Mouse (Mus musculus) embryonic fibroblast, embryonic 13.5 days (primary cell): Measurements from ENCODE around the gene Tgfb1i1.

Experiments
- CTCF ChIP-seq: IDR thresholded peaks from 2 replicates; pipeline ENCODE4 v1.5.1; 2011; ENCODE audit warnings: mild to moderate bottlenecking, control low read depth, low read length, moderate library complexity, borderline replicate concordance; ENCODE audit not compliant: insufficient read depth
- POLR2A ChIP-seq: IDR thresholded peaks from 2 replicates; pipeline ENCODE4 v1.6.1; 2011; ENCODE audit warnings: low read depth, mild to moderate bottlenecking, control low read depth, low read length, moderate library complexity

DNA sequence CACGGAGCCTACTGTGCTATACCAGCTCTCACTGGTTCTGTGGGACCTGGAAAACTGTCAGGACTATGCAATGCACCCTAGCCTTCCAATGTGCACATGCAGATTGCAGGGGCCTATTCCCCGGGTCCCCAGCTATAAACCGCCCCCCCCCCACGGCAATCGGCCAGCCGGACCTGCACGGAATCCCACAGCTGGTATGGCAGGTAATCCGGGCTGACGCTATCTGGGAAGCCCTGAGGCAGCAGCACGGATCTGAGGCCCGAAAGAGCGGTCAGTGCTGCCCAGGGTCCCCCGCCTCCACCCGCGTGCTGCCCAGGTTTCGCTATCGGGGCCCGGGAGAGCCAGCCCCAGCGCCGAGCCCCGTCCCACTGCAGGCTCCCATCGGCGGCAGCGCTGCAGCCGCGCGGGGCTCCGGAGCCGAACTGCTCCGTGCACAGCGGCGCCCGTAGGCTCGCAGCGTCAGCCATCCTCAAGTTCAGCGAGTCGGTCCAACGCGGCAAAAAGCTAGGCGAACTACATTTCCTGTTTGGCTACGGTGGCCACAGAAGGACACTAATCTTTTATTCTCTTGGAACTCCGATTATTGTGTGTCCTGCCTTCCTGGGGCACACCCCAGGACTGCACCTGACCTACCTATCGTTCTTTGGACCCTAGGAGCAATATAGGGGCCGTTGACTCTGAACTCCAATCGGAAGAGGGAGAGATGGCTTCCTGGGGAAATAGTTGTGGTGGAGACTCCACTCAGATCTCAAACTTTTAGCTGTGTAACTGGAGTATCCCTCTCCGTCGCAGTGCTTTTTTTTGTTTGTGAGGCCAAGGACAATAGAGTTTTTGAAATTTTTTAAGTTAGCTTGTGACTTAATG, 51.2 kb downstream of the Tgfb1i1 start, which contains the start of gene BC017158:
- peak; percentile 74 for TF ChIP-seq POLR2A
- TF ChIP-seq CTCF: no peak
